Mouse (Mus musculus) heart, embryonic 13.5 days (tissue): ENCODE data around the gene Gal3st2. TPM values are rescaled to one million over a fixed set of nuclear protein-coding genes. Genes with fewer than 3 reads are reported as not detected.
"Not testable (repeated sequence)": the region's sequence is repeated elsewhere in the genome, so short reads cannot be mapped to it uniquely, and the experiment has no call there.

ENCODE experiments used
- ATAC-seq: fragments of 200-750 bp; cut with Nextera tagmentation; 2 replicates; pipeline ENCODE4 v1.8.0; 2017; ENCODE audit warnings: moderate TSS enrichment; ENCODE audit not compliant: insufficient number of reproducible peaks, low FRiP score, low TSS enrichment; ENCODE audit errors: extremely low read depth
- H3K27ac ChIP-seq: fragments of 300-500 bp; sonication (generic); replicated peaks from 2 replicates; pipeline ENCODE4 v1.5.1; 2015; ENCODE audit warnings: moderate library complexity, mild to moderate bottlenecking, inconsistent platforms
- H3K27me3 ChIP-seq: fragments of 300-500 bp; sonication (generic); replicated peaks from 2 replicates; pipeline ENCODE4 v1.6.1; 2015; ENCODE audit warnings: mild to moderate bottlenecking, inconsistent platforms
- H3K36me3 ChIP-seq: fragments of 300-500 bp; sonication (generic); 2 replicates; pipeline ENCODE4 v1.6.1; 2015; ENCODE audit warnings: mild to moderate bottlenecking, inconsistent platforms
- H3K4me1 ChIP-seq: fragments of 300-500 bp; sonication (generic); 2 replicates; pipeline ENCODE4 v1.6.1; 2015; ENCODE audit warnings: inconsistent platforms
- H3K4me2 ChIP-seq: fragments of 300-500 bp; sonication (generic); 2 replicates; pipeline ENCODE4 v1.6.1; 2015; ENCODE audit warnings: inconsistent platforms, mild to moderate bottlenecking, moderate library complexity
- H3K4me3 ChIP-seq: fragments of 300-500 bp; sonication (generic); 2 replicates; pipeline ENCODE4 v1.5.1; 2015; ENCODE audit warnings: moderate library complexity, mild to moderate bottlenecking, inconsistent platforms
- H3K9ac ChIP-seq: fragments of 300-500 bp; sonication (generic); 2 replicates; pipeline ENCODE4 v1.6.1; 2015; ENCODE audit warnings: inconsistent platforms, mild to moderate bottlenecking, moderate library complexity
- H3K9me3 ChIP-seq: fragments of 300-500 bp; sonication (generic); 2 replicates; pipeline ENCODE4 v1.6.1; 2016; ENCODE audit warnings: inconsistent platforms
- WGBS: fragments of 180-500 bp; shearing (Covaris S2); methylation state at CpG from one replicate; pipeline ENCODE4 v1.1.7; 2015; ENCODE audit warnings: mixed read lengths; 5-methylcytosine and 5-hydroxymethylcytosine counted together
- polyA plus RNA-seq: library from polyadenylated mRNA; unstranded; fragments of >200 nt; fragmentation: Nextera tagmentation; extraction: Ambion mirVana; gene quantifications from 2 replicates; pipeline ENCODE4 v1.2.1, GENCODE M21; 2015

Gene Gal3st2
- 0.15 TPM in 1 of 2 replicates, not detected in the other for polyA plus RNA-seq

DNA sequence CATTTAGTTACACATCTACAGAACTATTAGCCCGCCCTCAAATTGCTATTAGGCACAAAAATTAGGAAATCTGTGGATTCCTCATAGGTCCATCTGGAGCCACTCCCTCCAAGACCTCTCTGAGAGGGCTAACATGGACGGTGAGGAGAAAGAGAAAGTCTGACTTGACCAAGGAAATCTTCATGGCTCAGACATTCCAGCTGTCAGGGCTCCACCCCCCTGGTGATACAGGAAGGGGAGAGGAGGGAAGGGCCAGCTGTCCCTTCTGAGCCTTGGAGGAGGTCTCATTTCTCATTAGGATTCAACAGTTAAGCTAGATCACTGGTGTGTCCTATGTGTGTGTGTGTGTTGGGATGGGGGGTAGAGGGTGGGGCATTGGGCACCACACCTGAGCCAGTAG lies at the start of gene Gal3st2:
Gene Gal3st2 (plus strand): TSS at position 259 of the 400 bp plus-strand sequence.
- H3K9me3 ChIP-seq, H3K4me3 ChIP-seq, H3K9ac ChIP-seq, H3K36me3 ChIP-seq, H3K4me2 ChIP-seq, H3K27ac ChIP-seq, ATAC-seq, H3K27me3 ChIP-seq, H3K4me1 ChIP-seq: not testable (repeated sequence)
- WGBS = 47% methylated on average over 2 of the region's 2 CpGs

DNA sequence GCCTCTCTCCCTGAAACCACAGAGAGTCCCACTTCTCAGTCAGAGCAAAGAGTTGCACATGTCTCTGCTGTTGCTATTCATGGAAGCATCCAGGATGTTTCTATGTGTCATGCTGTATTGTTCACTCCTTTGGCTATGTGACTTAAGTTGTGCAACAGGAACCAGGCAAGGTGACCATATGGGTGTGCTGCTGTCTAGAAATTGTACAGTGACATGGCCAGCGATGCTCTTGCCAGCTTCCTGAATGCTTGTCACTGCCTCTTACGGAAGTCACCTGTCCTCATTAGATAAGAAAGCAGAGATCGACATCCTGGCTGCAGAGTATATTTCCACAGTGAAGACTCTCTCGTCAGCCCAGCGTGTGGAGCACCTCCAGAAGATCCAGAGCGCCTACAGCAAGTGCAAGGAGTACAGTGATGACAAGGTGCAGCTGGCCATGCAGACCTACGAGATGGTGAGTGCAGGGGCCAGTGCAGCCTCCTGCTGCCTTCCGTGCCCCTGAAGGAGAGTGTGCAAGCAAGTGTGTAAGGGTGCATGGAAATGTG lies 49.5 kb upstream of the Gal3st2 start:
- 75% methylated on average over 8 of the region's 8 CpGs for WGBS
- Histone ChIP-seq H3K9ac (no peak overlapping the region), H3K27me3 (no peaks in the 10 kb centered on the region), H3K4me3 (no peak overlapping the region), H3K9me3 (no peaks in the 10 kb centered on the region), H3K27ac (no peak overlapping the region), H3K4me2 (no peak overlapping the region), H3K36me3 (peaks cover 95% of the 10 kb centered on the region), H3K4me1 (no peaks in the 10 kb centered on the region)
- no peak for ATAC-seq

DNA sequence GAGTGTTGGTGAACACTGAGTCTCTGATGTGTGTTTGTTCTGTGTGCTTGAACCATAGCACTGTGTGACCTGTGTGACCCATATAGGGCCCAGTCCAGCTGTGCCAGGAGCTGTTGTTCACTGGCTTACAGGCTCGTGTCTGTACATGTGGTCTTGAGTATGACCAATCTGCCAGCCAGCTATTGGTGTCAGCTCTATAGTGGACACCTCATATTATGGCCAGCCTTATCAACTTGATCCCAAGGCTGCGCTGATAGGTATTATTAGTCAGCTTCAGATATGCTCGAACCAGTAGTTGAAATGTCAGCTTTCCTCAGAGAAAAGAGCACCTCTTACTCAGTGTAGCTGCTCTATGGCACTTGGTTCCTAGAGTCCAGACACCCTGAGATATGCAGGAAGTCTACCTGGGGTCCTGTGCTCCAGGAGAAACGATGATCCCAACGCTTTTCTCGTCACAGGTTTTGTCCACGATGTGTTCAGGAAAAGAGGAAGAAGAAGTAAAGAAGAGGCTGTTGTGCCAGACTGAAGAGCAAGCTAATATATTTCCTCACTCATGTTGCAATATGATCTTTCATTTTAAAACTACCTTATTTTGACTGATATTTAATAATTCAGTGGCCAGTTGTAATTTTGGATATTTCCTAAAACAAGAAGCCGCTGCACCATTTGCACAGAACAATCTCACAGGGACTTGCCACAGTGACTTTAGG lies 43.1 kb upstream of the Gal3st2 start:
- peaks cover 91% of the 10 kb centered on the region for H3K36me3 ChIP-seq
- H3K27ac ChIP-seq = no peak overlapping the region
- H3K4me2 ChIP-seq = no peak overlapping the region
- no peak overlapping the region for H3K9ac ChIP-seq
- WGBS = 88% methylated on average over 8 of the region's 8 CpGs
- H3K9me3 ChIP-seq = no peaks in the 10 kb centered on the region
- H3K27me3 ChIP-seq = no peaks in the 10 kb centered on the region
- ATAC-seq = no peak
- H3K4me3 ChIP-seq = no peak overlapping the region
- H3K4me1 ChIP-seq = no peaks in the 10 kb centered on the region

DNA sequence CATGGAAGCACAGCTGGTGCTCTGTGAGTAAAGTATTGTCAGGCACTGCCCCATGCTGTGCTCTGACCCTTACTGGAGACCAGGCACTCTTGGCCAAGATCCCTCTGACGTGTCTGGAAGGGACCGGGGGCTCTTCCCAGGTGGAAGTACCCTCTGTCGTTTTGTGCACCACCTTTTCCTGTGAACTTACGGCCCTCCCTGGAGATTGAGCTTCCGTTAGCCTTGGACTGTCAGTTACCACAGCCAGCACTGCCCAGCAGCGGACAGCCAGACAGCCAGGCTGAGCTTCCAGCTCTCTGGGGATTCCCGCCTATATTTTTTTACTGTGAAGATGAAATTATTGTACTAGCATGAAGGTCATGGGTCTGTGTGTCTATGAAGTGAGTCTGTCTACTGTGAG lies 42.4 kb upstream of the Gal3st2 start:
- no peak overlapping the region for H3K4me3 ChIP-seq
- H3K9me3 ChIP-seq = no peaks in the 10 kb centered on the region
- WGBS = 84% methylated on average over 7 of the region's 7 CpGs
- H3K36me3 ChIP-seq = peaks cover 84% of the 10 kb centered on the region
- ATAC-seq = no peak
- no peaks in the 10 kb centered on the region for H3K27me3 ChIP-seq
- H3K4me1 ChIP-seq = no peaks in the 10 kb centered on the region
- H3K4me2 ChIP-seq = no peak overlapping the region
- no peak overlapping the region for H3K9ac ChIP-seq
- no peak overlapping the region for H3K27ac ChIP-seq

DNA sequence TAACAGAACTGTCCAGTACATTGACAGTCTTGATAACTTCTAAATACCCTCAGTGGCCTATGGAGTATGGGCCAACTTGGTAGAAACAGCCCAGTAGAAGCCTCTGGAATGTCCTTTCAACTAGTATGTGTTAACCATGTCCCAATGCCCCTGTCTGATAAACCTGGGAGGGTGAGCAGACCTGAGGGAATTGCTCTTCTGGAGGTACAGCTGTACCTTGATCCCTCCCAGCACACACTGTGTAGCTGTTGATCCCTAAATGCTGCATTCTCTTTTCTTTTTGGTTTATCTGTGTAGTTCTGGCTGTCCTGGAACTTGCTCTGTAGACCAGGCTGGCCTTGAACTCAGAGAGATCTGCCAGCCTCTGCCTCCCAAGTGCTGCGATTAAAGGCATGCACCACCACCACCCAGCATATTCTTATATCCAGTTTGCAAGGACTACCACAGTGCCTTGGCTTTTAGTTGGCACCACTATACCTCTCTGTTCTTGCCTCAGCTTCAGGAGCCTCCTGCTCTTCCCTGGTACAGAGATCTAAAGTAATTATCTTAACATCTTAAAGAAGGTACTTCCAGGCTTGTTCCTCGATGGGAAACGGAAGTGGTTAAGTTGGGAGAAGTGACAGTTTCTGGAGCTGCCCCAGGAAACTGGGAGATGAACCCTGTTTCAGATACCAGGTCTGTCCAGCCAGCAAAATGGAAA lies 37.2 kb upstream of the Gal3st2 start:
- WGBS = 62% methylated on average over 3 of the region's 3 CpGs
- Histone ChIP-seq H3K36me3 (peaks cover 44% of the 10 kb centered on the region), H3K4me3 (peak overlapping the region; percentile 62; the same call in 1 of the 2 replicates), H3K27me3 (no peaks in the 10 kb centered on the region), H3K4me1 (peaks cover 17% of the 10 kb centered on the region), H3K9me3 (no peaks in the 10 kb centered on the region), H3K4me2 (peak overlapping the region; percentile 84), H3K9ac (peak overlapping the region; percentile 83; the same call in 1 of the 2 replicates), H3K27ac (peak overlapping the region; percentile 96)
- ATAC-seq = no peak

DNA sequence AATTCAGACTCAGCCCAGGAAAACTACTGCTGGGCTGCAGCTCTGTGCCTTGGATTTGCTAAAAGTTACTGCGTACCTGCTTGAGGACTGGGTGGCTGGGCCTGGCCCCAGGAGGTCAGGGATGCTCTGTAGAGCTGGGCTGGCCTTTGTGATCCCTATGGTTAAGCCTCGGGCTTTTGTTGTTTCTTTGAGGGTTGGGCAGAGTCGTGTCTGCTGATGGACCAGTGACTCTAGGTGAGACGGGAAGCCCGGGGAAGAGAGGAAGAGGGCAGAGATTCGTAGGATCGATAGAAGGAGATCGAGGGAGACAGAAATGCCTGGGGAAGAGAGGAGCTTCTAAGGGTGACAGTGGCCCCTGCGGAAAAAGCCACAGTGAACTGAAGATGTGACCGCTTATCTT lies 36.5 kb upstream of the Gal3st2 start, which contains the start of gene D2hgdh:
Gene D2hgdh (plus strand): TSS at position 301 of the 400 bp plus-strand sequence.
- peak within 1 kb of the TSS; percentile 84 for H3K4me2 ChIP-seq
- H3K27me3 ChIP-seq = no peaks in the 10 kb centered on the region
- H3K4me1 ChIP-seq = peaks cover 17% of the 10 kb centered on the region
- H3K27ac ChIP-seq = peak within 1 kb of the TSS; percentile 96
- peak within 1 kb of the TSS; percentile 83 for H3K9ac ChIP-seq
- H3K9me3 ChIP-seq = no peaks in the 10 kb centered on the region
- peak within 1 kb of the TSS; percentile 62 for H3K4me3 ChIP-seq
- 11% methylated on average over 10 of the region's 10 CpGs for WGBS
- peak; percentile 3; the same call in 1 of the 2 replicates for ATAC-seq
- H3K36me3 ChIP-seq = peaks cover 37% of the 10 kb centered on the region

DNA sequence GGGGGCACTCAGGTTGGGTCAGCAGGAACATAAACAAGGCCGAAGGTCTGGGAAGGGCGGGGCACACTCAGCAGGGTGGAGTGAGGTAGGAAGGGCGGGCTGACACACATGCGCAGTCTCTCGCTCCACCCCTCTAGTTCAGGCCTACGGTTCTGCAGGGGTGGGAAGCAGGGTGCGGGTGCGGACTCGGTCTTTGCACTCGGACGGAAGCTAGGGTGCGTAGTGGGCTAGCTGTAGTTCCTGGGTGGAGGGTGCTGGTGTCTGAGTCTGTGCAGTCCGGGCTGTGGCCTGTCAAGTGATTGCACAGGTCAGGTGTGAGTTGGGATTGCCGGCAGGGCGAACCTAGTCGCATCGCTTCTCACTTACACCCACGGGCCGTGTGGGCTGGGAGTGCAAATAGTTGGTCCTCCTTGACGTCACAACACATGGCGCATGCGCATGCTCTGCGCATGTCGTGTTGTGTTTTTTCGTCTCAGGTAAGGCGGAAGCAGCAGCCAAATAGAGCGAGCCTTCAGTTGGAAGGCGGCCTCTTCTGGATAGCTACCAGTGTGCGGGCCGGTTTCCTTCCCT lies 35.9 kb upstream of the Gal3st2 start:
- ATAC-seq = peak; percentile 96
- peak overlapping the region; percentile 83 for H3K9ac ChIP-seq
- no peaks in the 10 kb centered on the region for H3K27me3 ChIP-seq
- WGBS = under 1% methylated on average over 30 of the region's 30 CpGs
- H3K27ac ChIP-seq = peak overlapping the region; percentile 96
- no peaks in the 10 kb centered on the region for H3K9me3 ChIP-seq
- H3K4me2 ChIP-seq = peak overlapping the region; percentile 84
- peaks cover 17% of the 10 kb centered on the region for H3K4me1 ChIP-seq
- H3K4me3 ChIP-seq = peak overlapping the region; percentile 62
- peaks cover 37% of the 10 kb centered on the region for H3K36me3 ChIP-seq

DNA sequence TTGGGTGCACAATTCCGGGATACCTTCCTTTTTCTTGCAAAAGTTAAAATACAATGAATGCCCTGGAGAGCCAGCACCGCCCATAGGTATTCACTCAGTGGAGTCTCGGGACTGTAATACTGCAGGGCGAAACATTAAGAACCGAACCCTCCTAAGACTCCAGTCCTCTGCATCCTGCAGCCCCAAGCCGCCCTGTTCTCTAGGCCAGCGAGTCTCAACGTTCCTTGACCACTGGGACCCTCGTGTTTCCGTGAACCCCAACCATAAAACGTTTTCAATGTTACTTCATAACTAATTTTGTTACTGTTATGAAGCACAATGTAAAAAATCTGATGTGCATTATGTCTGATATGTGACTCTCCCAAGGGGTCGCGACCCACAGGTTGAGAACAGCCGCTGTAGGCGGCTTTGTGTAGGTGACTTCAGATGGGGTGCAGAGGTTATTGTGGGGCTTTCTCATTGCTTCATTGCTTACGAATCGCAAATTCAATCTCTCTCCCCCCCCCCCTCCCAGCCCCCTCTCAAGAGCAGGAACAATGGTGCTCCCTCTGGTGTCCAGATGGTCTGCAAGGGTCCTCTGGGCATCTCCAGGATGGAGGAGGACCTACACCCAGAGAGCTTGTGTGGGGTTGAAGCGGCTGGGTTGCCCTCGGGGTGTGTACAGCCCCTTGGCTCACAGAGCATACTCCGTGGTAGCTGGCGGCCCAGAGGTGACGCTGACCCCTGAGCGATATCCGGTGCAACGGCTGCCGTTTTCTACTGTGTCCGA lies 35.2 kb upstream of the Gal3st2 start:
- WGBS = 41% methylated on average over 27 of the region's 27 CpGs
- H3K4me2 ChIP-seq = peak overlapping the region; percentile 84
- H3K27ac ChIP-seq = peak overlapping the region; percentile 96
- H3K9ac ChIP-seq = peak overlapping the region; percentile 83
- peaks cover 17% of the 10 kb centered on the region for H3K4me1 ChIP-seq
- H3K36me3 ChIP-seq = peaks cover 30% of the 10 kb centered on the region
- ATAC-seq = no peak
- peak overlapping the region; percentile 62 for H3K4me3 ChIP-seq
- H3K27me3 ChIP-seq = no peaks in the 10 kb centered on the region
- H3K9me3 ChIP-seq = no peaks in the 10 kb centered on the region

DNA sequence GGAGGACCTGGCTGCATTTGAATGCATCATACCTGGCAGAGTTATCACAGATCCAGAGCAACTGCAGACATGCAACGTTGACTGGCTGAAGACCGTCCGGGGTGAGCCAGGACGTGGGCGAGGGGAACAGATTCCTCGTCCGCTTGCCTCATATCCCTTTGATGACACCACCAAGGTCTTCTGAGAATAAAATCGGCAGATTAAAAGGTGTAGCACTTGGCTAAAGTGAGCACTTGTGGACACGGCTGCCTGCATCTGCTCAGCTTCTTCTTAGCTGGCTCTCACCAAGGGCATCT lies 34.6 kb upstream of the Gal3st2 start:
- H3K4me1 ChIP-seq = peaks cover 17% of the 10 kb centered on the region
- H3K27ac ChIP-seq = no peak overlapping the region
- H3K4me2 ChIP-seq = peak overlapping the region; percentile 84
- peak overlapping the region; percentile 83; the same call in 1 of the 2 replicates for H3K9ac ChIP-seq
- H3K36me3 ChIP-seq = peaks cover 29% of the 10 kb centered on the region
- no peaks in the 10 kb centered on the region for H3K9me3 ChIP-seq
- H3K27me3 ChIP-seq = no peaks in the 10 kb centered on the region
- peak overlapping the region; percentile 62 for H3K4me3 ChIP-seq
- no peak for ATAC-seq
- WGBS = 93% methylated on average over 9 of the region's 9 CpGs

DNA sequence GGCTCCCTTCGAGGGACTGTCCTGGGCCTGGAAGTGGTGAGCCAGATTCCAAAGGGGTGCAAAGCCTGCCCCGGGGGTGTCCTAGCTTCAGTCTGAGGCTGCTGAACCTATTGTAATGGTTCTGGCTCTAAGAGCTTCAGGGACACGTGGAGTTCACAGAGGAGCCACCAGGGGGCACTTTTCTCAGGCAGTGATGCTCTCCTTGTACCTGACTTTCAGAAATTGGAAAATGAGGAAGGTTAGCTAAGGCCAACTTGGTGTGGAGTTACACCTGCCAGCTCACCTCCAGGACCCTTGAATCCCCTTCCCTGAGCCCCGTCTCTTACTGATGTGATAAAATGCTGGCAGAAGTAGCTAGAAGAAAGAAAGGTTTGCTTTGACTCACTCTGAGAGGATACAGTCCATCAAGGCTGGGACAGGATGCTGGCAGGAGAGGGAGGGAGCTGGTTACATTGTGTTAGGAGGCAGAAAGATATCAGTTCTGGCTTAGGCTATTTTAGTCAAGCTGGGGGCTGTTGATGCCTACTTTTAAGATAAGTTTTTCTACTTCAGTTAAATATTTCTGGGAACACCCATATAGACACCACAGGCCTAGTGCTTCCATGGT lies 28.2 kb upstream of the Gal3st2 start:
- H3K27me3 ChIP-seq, H3K27ac ChIP-seq, H3K4me3 ChIP-seq, H3K4me2 ChIP-seq, H3K9ac ChIP-seq, H3K4me1 ChIP-seq, ATAC-seq, H3K9me3 ChIP-seq: not testable (repeated sequence)
- peaks cover 35% of the 10 kb centered on the region for H3K36me3 ChIP-seq
- WGBS = 53% methylated on average over 3 of the region's 4 CpGs
